Mouse (Mus musculus) MEL (cell line): ENCODE data around the gene Pigm. TPM values are rescaled to one million over a fixed set of nuclear protein-coding genes. Genes with fewer than 3 reads are reported as not detected.

ENCODE experiments used
- DNase-seq: peaks from one replicate; pipeline ENCODE4 v3.0.0; 2011; ENCODE audit warnings: low read depth, low spot score
- H3K27ac ChIP-seq: 2 replicates; pipeline ENCODE4 v1.5.1; 2012; ENCODE audit warnings: low read depth, mild to moderate bottlenecking, control low read depth, low read length, moderate library complexity; ENCODE audit not compliant: control insufficient read depth
- H3K27me3 ChIP-seq, 2 experiments: fragments of 150-350 bp in 1 of 2; sonication (generic) in 1 of 2; 2 replicates each; pipeline ENCODE4 v1.6.1; 2012; ENCODE audit warnings: low read length in 2 of 2, mild to moderate bottlenecking in 2 of 2, improper control_type of control experiment in 1 of 2, moderate library complexity in 1 of 2; ENCODE audit not compliant: insufficient read depth in 2 of 2, control insufficient read depth in 1 of 2
- H3K36me3 ChIP-seq, 2 experiments: 2 replicates each; pipeline ENCODE4 v1.6.1; 2012 to 2014; ENCODE audit warnings: low read length in 2 of 2, improper control_type of control experiment in 1 of 2, inconsistent platforms in 1 of 2, mild to moderate bottlenecking in 1 of 2; ENCODE audit not compliant: insufficient read depth in 2 of 2, control insufficient read depth in 1 of 2
- H3K4me1 ChIP-seq, 2 experiments: fragments of 150-350 bp in 1 of 2; sonication (generic) in 1 of 2; 2 replicates each; pipeline ENCODE4 v1.6.1; 2012; ENCODE audit warnings: low read length in 2 of 2, improper control_type of control experiment in 1 of 2, mild to moderate bottlenecking in 1 of 2; ENCODE audit not compliant: insufficient read depth in 2 of 2, control insufficient read depth in 1 of 2
- H3K4me3 ChIP-seq, 2 experiments: fragments of 150-350 bp in 1 of 2; sonication (generic) in 1 of 2; 2 replicates each; pipeline ENCODE4 v1.5.1; 2012; ENCODE audit warnings: low read depth in 2 of 2, low read length in 2 of 2, mild to moderate bottlenecking in 2 of 2, moderate library complexity in 2 of 2, control low read depth in 1 of 2, improper control_type of control experiment in 1 of 2; ENCODE audit not compliant: control insufficient read depth in 1 of 2, insufficient read depth in 1 of 2
- H3K79me2 ChIP-seq: 2 replicates; pipeline ENCODE4 v1.6.1; 2012; ENCODE audit warnings: mild to moderate bottlenecking, low read length, moderate library complexity; ENCODE audit not compliant: control insufficient read depth, poor library complexity, insufficient read depth
- H3K9ac ChIP-seq: 2 replicates; pipeline ENCODE4 v1.6.1; 2012; ENCODE audit warnings: low read depth, mild to moderate bottlenecking, control low read depth, low read length, moderate library complexity; ENCODE audit not compliant: control insufficient read depth, poor library complexity, severe bottlenecking
- H3K9me3 ChIP-seq: fragments of 150-350 bp; sonication (generic); replicated peaks from 2 replicates; pipeline ENCODE4 v1.6.1; 2012; ENCODE audit warnings: mild to moderate bottlenecking, low read length, improper control_type of control experiment, moderate library complexity; ENCODE audit not compliant: insufficient read depth
- BHLHE40 ChIP-seq: IDR thresholded peaks from 2 replicates; pipeline ENCODE4 v1.6.1; 2012; ENCODE audit warnings: low read depth, mild to moderate bottlenecking, inconsistent platforms, low read length, improper control_type of control experiment, borderline replicate concordance
- CHD1 ChIP-seq: IDR thresholded peaks from 2 replicates; pipeline ENCODE4 v1.6.1; 2012; ENCODE audit warnings: low read depth, mild to moderate bottlenecking, inconsistent platforms, low read length, improper control_type of control experiment
- CTCF ChIP-seq, 3 experiments: IDR thresholded peaks in 2 of 3; conservative IDR thresholded peaks in 1 of 3; 2 replicates each; pipeline ENCODE4 v1.5.1; 2011 to 2012; ENCODE audit warnings: low read length in 3 of 3, low read depth in 2 of 3, mild to moderate bottlenecking in 2 of 3, improper control_type of control experiment in 1 of 3, inconsistent platforms in 1 of 3, mixed read lengths in 1 of 3, moderate library complexity in 1 of 3; ENCODE audit not compliant: control insufficient read depth in 1 of 3, insufficient read depth in 1 of 3, poor library complexity in 1 of 3, severe bottlenecking in 1 of 3
- EP300 ChIP-seq, 2 experiments: IDR thresholded peaks; 2 replicates each; pipeline ENCODE4 v1.6.1; 2011; ENCODE audit warnings: improper control_type of control experiment in 2 of 2, low read length in 2 of 2, low read depth in 1 of 2, mild to moderate bottlenecking in 1 of 2
- ETS1 ChIP-seq: IDR thresholded peaks from 2 replicates; pipeline ENCODE4 v1.6.1; 2012; ENCODE audit warnings: low read depth, mild to moderate bottlenecking, inconsistent platforms, low read length, improper control_type of control experiment, moderate library complexity
- GABPA ChIP-seq: IDR thresholded peaks from 2 replicates; pipeline ENCODE4 v1.6.1; 2012; ENCODE audit warnings: low read depth, mild to moderate bottlenecking, inconsistent platforms, low read length, improper control_type of control experiment, moderate library complexity
- HCFC1 ChIP-seq: IDR thresholded peaks from 2 replicates; pipeline ENCODE4 v1.6.1; 2012; ENCODE audit warnings: low read depth, mild to moderate bottlenecking, inconsistent platforms, low read length, improper control_type of control experiment, moderate library complexity
- JUND ChIP-seq: IDR thresholded peaks from 2 replicates; pipeline ENCODE4 v1.6.1; 2011; ENCODE audit warnings: low read depth, mild to moderate bottlenecking, improper control_type of control experiment, low read length
- MAFK ChIP-seq: IDR thresholded peaks from 2 replicates; pipeline ENCODE4 v1.6.1; 2011; ENCODE audit warnings: low read depth, mild to moderate bottlenecking, low read length, improper control_type of control experiment, borderline replicate concordance
- MYB ChIP-seq: IDR thresholded peaks from 2 replicates; pipeline ENCODE4 v1.6.1; 2011; ENCODE audit warnings: mild to moderate bottlenecking, low read depth, low read length, improper control_type of control experiment
- MYC ChIP-seq: IDR thresholded peaks from 2 replicates; pipeline ENCODE4 v1.6.1; 2011; ENCODE audit warnings: low read depth, mild to moderate bottlenecking, low read length, improper control_type of control experiment, moderate library complexity
- POLR2A ChIP-seq, 2 experiments: IDR thresholded peaks; 2 replicates each; pipeline ENCODE4 v1.6.1; 2011 to 2012; ENCODE audit warnings: low read length in 2 of 2, mild to moderate bottlenecking in 2 of 2, control low read depth in 1 of 2, improper control_type of control experiment in 1 of 2, low read depth in 1 of 2, moderate library complexity in 1 of 2; ENCODE audit not compliant: control insufficient read depth in 1 of 2, insufficient read depth in 1 of 2, poor library complexity in 1 of 2
- RAD21 ChIP-seq: IDR thresholded peaks from 2 replicates; pipeline ENCODE4 v1.6.1; 2011; ENCODE audit warnings: mild to moderate bottlenecking, low read depth, low read length, improper control_type of control experiment
- RCOR1 ChIP-seq: IDR thresholded peaks from 2 replicates; pipeline ENCODE4 v1.6.1; 2012; ENCODE audit warnings: low read depth, mild to moderate bottlenecking, inconsistent platforms, low read length, improper control_type of control experiment
- SIN3A ChIP-seq: IDR thresholded peaks from 2 replicates; pipeline ENCODE4 v1.6.1; 2012; ENCODE audit warnings: low read length, improper control_type of control experiment, inconsistent platforms
- SMC3 ChIP-seq: IDR thresholded peaks from 2 replicates; pipeline ENCODE4 v1.6.1; 2011; ENCODE audit warnings: low read depth, low read length, improper control_type of control experiment
- TBP ChIP-seq: IDR thresholded peaks from 2 replicates; pipeline ENCODE4 v1.8.0; 2011; ENCODE audit warnings: low read depth, low read length, improper control_type of control experiment
- TCF12 ChIP-seq: IDR thresholded peaks from 2 replicates; pipeline ENCODE4 v1.6.1; 2014; ENCODE audit warnings: low read depth, mild to moderate bottlenecking, inconsistent platforms, low read length, improper control_type of control experiment, moderate library complexity
- UBTF ChIP-seq: IDR thresholded peaks from 2 replicates; pipeline ENCODE4 v1.6.1; 2012; ENCODE audit warnings: low read depth, mild to moderate bottlenecking, inconsistent platforms, low read length, improper control_type of control experiment, moderate library complexity, borderline replicate concordance; ENCODE audit not compliant: insufficient read depth
- ZC3H11A ChIP-seq: IDR thresholded peaks from 2 replicates; pipeline ENCODE4 v1.6.1; 2012; ENCODE audit warnings: low read depth, mild to moderate bottlenecking, inconsistent platforms, low read length, improper control_type of control experiment
- ZKSCAN1 ChIP-seq: IDR thresholded peaks from 2 replicates; pipeline ENCODE4 v1.6.1; 2012; ENCODE audit warnings: low read depth, mild to moderate bottlenecking, inconsistent platforms, low read length, improper control_type of control experiment, moderate library complexity
- ZMIZ1 ChIP-seq: IDR thresholded peaks from 2 replicates; pipeline ENCODE4 v1.6.1; 2012; ENCODE audit warnings: low read depth, mild to moderate bottlenecking, inconsistent platforms, low read length, improper control_type of control experiment, moderate library complexity
- polyA plus RNA-seq, 2 experiments: library from polyadenylated mRNA; stranded (reverse) in 1 of 2; unstranded in 1 of 2; fragments of >175 nt in 1 of 2; fragments of >200 nt in 1 of 2; gene quantifications; 2 replicates each; pipeline versions ENCODE4 v1.2.1 to v1.2.4; 2012; ENCODE audit warnings: low replicate concordance in 2 of 2, low read depth in 1 of 2; ENCODE audit not compliant: insufficient read length in 2 of 2, insufficient read depth in 1 of 2, missing spikeins in 1 of 2
- total RNA-seq: library from RNA; depleted of rRNA; stranded (reverse); fragments of 300-350 nt; gene quantifications from 2 replicates; pipeline ENCODE4 v1.2.3, GENCODE M21; 2012

Pigm gene
- total and polyA plus RNA-seq, 3 experiments, result 8.6 to 11.3 TPM; not detected in 1

GRCm38 (mm10) chr1:172412204-172412603, 35.9 kb downstream of the Pigm start:
- Histone ChIP-seq H3K27me3 (peaks cover 2 to 4% of the 10 kb centered on the region in 2 experiments; a peak in 3 of 4 replicates), H3K9me3 (no peaks in the 10 kb centered on the region), H3K9ac (no peak overlapping the region), H3K79me2 (no peaks in the 10 kb centered on the region), H3K4me1 (peaks cover 3 to 14% of the 10 kb centered on the region in 2 experiments; a peak in 2 of 4 replicates), H3K4me3 (no peak overlapping the region), H3K36me3 (peaks cover 0 to 5% of the 10 kb centered on the region in 2 experiments; a peak in 1 of 4 replicates)
- peak; percentile 50 for DNase-seq
- TF ChIP-seq MAFK (no peak), UBTF (no peak), RCOR1 (no peak), CTCF (IDR thresholded peaks at IDR 0.05 in 2 of 3, conservative IDR thresholded peaks at IDR 0.05 in 1 of 3; ENCODE audit: control insufficient read depth in 1 of 3, insufficient read depth in 1 of 3, low read depth in 2 of 3, low read length in 3 of 3, poor library complexity in 1 of 3, severe bottlenecking in 1 of 3) (peak; percentile 66 to 78 (median 70)), TBP (no peak), SMC3 (peak; percentile 76), JUND (no peak), GABPA (no peak), MYB (no peak), POLR2A (IDR thresholded peaks at IDR 0.05; ENCODE audit: control insufficient read depth in 1 of 2, insufficient read depth in 1 of 2, low read depth in 1 of 2, low read length in 2 of 2, poor library complexity in 1 of 2) (no peak), ZC3H11A (peak; percentile 56), EP300 (IDR thresholded peaks at IDR 0.05; ENCODE audit: low read depth in 1 of 2, low read length in 2 of 2) (no peak), ZMIZ1 (no peak), TCF12 (no peak), BHLHE40 (no peak), ETS1 (no peak), SIN3A (no peak), CHD1 (no peak), MYC (no peak), RAD21 (peak; percentile 70), HCFC1 (no peak), ZKSCAN1 (no peak)
- TF ChIP-seq, all 39 proteins: peak for 4
- H3K27ac ChIP-seq, result no peak overlapping the region
